Mouse (Mus musculus) skeletal muscle tissue, adult 2 months (tissue): Measurements from ENCODE around the gene Rad18.

Experiments used
- DNase-seq: peaks from one replicate; pipeline ENCODE4 v3.0.0-alpha.2; 2012; ENCODE audit warnings: low read depth, low spot score

Rad18 gene

DNA sequence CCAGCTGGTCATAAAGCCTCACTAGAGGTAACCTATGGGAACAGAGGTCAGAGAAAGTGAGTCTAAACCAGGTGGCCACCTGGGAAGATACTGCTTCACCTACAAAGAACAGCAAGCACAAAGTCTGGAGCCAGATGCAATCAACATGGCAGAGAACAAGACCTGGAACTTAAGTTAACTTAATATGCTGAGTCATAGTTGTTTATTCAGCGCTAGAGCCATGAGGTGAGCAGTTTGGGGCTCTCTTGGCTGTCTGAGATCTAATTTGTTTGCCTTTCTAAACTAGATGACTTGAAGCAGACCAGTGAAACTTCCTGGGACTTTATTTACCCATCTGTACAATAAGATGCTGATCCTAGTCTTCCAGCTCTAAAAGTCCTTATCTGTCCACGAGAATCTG lies 12.4 kb downstream of the Rad18 start:
- DNase-seq, result no peak

- no peak for DNase-seq
Observed at GRCm38 (mm10) chr6:112632071-112632470, 64.4 kb downstream of the Rad18 start.

DNA sequence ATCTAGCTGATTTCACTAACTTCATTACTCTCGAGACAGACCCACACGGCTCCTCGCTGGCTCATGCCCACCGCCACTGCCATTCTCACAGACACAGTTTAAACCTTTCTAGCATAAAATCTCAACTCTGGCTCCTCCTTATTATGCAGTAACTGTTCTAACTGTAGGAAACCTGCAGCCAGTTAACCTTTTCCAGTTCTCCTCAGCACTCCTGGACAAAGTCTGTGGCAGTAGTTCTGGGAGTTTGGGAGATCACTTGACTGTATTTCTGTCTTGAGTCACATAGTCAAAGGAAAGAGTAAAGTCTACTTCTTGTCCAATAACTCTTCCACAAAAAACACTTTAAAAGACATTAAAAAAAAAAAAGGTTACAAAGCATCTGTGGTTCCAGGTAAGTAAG lies 66.2 kb downstream of the Rad18 start:
- no peak for DNase-seq

GRCm38 (mm10) chr6:112628301-112628700 lies 68.2 kb downstream of the Rad18 start:
- no peak for DNase-seq

- peak; percentile 48 for DNase-seq
Observed at GRCm38 (mm10) chr6:112622321-112622720, 74.2 kb downstream of the Rad18 start.

DNA sequence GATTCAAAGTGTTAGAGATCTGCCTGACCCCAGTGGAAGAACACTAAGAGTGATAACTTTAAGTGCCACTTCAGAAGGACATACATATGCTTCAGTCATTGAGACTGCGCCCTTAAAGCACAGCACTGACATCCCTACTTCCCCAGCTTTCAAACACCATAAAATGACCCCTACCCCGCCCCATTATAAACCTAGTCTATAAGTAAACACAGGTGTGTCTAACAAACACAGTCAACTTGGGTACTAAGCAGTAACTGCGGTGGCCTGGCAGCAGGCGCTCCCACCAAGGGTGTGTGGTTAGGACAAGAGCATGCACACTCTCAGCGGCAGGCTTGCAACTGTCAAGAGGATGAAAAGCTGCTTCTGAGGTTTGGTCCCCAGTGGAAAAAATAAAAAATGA lies 76.5 kb downstream of the Rad18 start:
- DNase-seq, result no peak

- no peak for DNase-seq
Observed at GRCm38 (mm10) chr6:112617728-112618318, 78.7 kb downstream of the Rad18 start.

- DNase-seq, result no peak
Observed at GRCm38 (mm10) chr6:112609027-112609426, 87.5 kb downstream of the Rad18 start.

DNA sequence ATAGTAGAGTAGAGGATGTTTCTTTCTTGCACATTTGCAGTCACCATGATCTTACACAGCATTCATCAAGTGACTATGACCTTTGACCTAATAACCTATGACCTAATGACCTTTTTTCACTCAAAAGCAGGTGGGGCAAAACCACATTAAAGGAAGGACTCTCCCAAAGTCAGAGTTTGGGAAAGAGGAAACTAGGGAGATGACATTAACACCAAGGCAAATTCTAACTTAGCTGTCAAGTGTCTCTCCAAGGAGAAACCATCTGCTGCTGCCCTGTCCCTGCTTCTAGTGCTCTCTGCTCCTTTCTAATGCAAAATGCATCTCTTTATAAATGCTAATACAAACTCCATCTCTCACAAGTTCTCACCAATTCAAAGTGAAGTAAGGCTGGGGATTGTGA lies 92.6 kb downstream of the Rad18 start:
- no peak for DNase-seq

DNA sequence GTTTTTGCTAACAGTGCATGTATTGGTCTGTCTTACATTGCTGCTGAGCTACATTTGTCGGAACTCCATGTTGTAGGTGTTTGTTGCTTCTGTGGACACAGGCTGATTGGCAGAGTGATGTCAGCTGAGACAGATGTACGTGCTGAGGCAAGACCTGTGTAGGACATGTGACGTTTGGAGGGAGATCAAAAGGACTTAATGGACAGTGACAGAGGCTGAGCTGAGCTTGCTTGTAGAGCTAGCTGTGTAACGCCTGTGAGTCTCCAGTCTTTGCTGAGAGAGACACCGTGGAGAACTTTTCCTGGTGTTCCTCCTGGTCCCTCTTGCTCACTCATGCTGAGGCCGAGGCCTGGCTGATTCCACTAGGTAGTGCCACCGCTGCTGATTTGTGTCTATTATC lies 101.5 kb downstream of the Rad18 start:
- DNase-seq, result no peak

- DNase-seq, result no peak
Observed at GRCm38 (mm10) chr6:112587912-112588311, 108.6 kb downstream of the Rad18 start.

DNA sequence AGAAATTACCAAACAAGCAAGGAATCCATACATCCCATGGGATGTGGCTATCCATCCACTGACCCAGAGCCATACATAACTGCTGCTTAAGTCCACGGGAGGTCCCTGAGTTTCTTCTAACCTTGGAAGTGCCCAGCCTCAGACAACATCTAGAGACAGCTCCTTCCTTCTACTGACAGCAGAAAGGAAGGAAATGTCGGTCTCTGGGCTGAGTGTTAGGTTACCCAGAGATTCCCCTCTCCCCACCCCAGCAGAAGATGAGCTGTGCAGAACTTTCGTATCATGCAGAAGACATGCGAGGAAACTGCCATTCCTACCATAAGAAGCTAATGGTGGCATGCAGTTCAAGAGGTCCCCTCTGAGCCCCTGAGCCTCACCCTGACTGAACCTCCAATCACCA lies 109.5 kb downstream of the Rad18 start:
- no peak for DNase-seq

DNA sequence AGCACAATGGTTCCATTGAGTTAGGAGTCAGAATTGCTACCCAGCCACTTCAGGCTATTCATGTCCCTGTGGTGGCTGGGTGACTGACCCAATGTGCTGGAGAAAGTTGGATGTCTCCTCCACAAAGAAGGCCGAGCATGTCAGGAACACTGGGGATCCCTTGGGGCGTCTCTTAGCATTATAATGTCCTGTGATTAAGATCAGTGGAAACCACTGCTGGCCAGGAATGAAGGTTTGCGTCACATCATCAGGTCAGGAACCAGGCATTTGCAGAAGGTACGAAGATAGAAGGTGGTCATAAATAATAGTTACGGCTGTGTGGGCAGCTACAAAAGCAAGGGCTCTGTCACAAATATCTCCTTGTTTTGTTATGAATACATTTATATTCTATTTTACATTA lies 111.5 kb downstream of the Rad18 start:
- no peak for DNase-seq

GRCm38 (mm10) chr6:112582022-112582421 lies 114.5 kb downstream of the Rad18 start:
- no peak for DNase-seq

- no peak for DNase-seq
Observed at GRCm38 (mm10) chr6:112577198-112577597, 119.3 kb downstream of the Rad18 start.

DNA sequence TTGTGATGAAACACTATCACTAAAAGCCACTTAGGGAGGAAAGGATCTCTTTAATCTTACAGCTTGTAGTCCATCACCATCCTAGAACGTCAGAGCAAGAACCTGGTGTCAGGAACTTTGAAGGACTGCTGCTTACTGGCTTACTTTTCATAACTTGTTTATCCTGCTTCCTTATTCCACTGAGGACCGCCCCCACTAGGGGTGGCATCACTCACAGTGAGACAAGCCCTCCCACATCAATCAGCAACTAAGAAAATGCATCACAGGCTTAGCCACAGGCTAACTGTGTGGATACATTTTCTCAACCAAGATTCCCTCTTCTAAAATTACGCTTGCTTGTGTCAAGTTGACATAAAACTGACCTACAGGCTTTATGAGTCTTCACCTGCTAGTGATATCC lies 121.9 kb downstream of the Rad18 start:
- DNase-seq, result no peak

GRCm38 (mm10) chr6:112570413-112570812 lies 126.1 kb downstream of the Rad18 start:
- no peak for DNase-seq
